Mouse (Mus musculus) urinary bladder, postnatal 14 days (tissue): ENCODE results near the gene Ddx47.

Experiments used
- DNase-seq: peaks from one replicate; pipeline ENCODE4 v3.0.0; 2021; ENCODE audit warnings: low spot score

The Ddx47 gene

GRCm38 (mm10) chr6:135069856-135070255 is 58.4 kb downstream of the Ddx47 start:
- DNase-seq: no peak

GRCm38 (mm10) chr6:135070347-135070746 is 58.9 kb downstream of the Ddx47 start:
- DNase-seq: no peak
